Mouse (Mus musculus) heart, adult 2 months (tissue): ENCODE data around the gene Gipc2.

ENCODE experiments used
- CTCF ChIP-seq: fragments of 200-600 bp; IDR thresholded peaks from 2 replicates; pipeline ENCODE4 v1.8.1; 2022; ENCODE audit warnings: antibody characterized with exemption, mild to moderate bottlenecking, moderate library complexity
- EP300 ChIP-seq: fragments of 200-500 bp; IDR thresholded peaks from 2 replicates; pipeline ENCODE4 v1.6.1; 2011; ENCODE audit warnings: low read depth, low read length, control low read depth; ENCODE audit not compliant: insufficient read depth
- POLR2A ChIP-seq: fragments of 200-500 bp; IDR thresholded peaks from 2 replicates; pipeline ENCODE4 v1.6.1; 2011; ENCODE audit warnings: mild to moderate bottlenecking, low read depth, low read length, control low read depth; ENCODE audit not compliant: insufficient read depth

DNA sequence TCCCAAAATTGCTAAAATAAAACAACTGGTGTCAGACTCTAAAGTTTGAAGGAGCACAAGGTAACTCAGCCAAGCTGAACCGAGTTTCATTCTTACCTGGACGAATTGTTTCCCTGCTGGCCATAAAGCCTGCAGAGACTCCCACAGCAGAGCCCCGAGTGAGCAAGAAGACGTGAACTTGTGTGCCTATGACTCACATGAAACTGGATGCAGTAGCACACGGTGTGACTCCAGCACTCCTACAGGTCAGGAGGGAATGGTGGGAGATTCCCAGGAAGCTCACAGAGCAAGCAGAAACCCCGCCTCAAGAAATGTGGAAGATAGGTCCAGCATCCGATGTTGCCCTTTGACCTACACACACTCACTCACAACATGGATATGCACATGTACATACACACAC lies 5.8 kb upstream of the Gipc2 start:
- TF ChIP-seq CTCF = no peak
- no peak for TF ChIP-seq POLR2A
- no peak for TF ChIP-seq EP300
